Mouse (Mus musculus) liver, embryonic 14.5 days (tissue): Measurements from ENCODE around the gene Ptbp2. TPM values are rescaled to one million over a fixed set of nuclear protein-coding genes. Genes with fewer than 3 reads are reported as not detected.

Experiments
- ATAC-seq: fragments of 200-750 bp; cut with Nextera tagmentation; 2 replicates; pipeline ENCODE4 v1.8.0; 2017; ENCODE audit warnings: moderate number of reproducible peaks, mild to moderate bottlenecking, moderate library complexity; ENCODE audit not compliant: insufficient read depth
- DNase-seq, 3 experiments: peaks; one replicate each; pipeline ENCODE4 v3.0.0-alpha.2; 2012 to 2013; ENCODE audit warnings: low read depth in 3 of 3, low spot score in 3 of 3
- H3K27ac ChIP-seq: fragments of 300-500 bp; sonication (generic); 2 replicates; pipeline ENCODE4 v1.5.1; 2014; ENCODE audit warnings: moderate library complexity, mild to moderate bottlenecking, control low read depth, inconsistent platforms
- H3K27me3 ChIP-seq: fragments of 300-500 bp; sonication (generic); 2 replicates; pipeline ENCODE4 v1.6.1; 2014; ENCODE audit warnings: mild to moderate bottlenecking, low read length, moderate library complexity; ENCODE audit not compliant: control insufficient read depth, insufficient read depth
- H3K36me3 ChIP-seq: fragments of 300-500 bp; sonication (generic); replicated peaks from 2 replicates; pipeline ENCODE4 v1.6.1; 2014; ENCODE audit warnings: low read depth; ENCODE audit not compliant: control insufficient read depth, insufficient read depth
- H3K4me1 ChIP-seq, 2 experiments: fragments of 200-500 bp in 1 of 2; fragments of 300-500 bp in 1 of 2; sonication (generic) in 1 of 2; replicated peaks; 2 replicates each; pipeline ENCODE4 v1.6.1; 2012 to 2014; ENCODE audit warnings: antibody characterized with exemption in 1 of 2, inconsistent platforms in 1 of 2, low read length in 1 of 2; ENCODE audit not compliant: control insufficient read depth in 2 of 2, insufficient read depth in 2 of 2
- H3K4me2 ChIP-seq: fragments of 300-500 bp; sonication (generic); 2 replicates; pipeline ENCODE4 v1.6.1; 2014; ENCODE audit warnings: low read depth, mild to moderate bottlenecking, control low read depth, moderate library complexity
- H3K4me3 ChIP-seq, 2 experiments: fragments of 200-500 bp in 1 of 2; fragments of 300-500 bp in 1 of 2; sonication (generic) in 1 of 2; 2 replicates each; pipeline ENCODE4 v1.5.1; 2012 to 2014; ENCODE audit warnings: low read depth in 2 of 2, low read length in 2 of 2, mild to moderate bottlenecking in 2 of 2, control low read depth in 1 of 2, inconsistent platforms in 1 of 2, moderate library complexity in 1 of 2; ENCODE audit not compliant: insufficient read depth in 1 of 2
- H3K9ac ChIP-seq: fragments of 300-500 bp; sonication (generic); replicated peaks from 2 replicates; pipeline ENCODE4 v1.6.1; 2014; ENCODE audit warnings: mild to moderate bottlenecking, control low read depth, moderate library complexity
- H3K9me3 ChIP-seq: fragments of 300-500 bp; sonication (generic); 2 replicates; pipeline ENCODE4 v1.6.1; 2016; ENCODE audit warnings: low read length, mixed read lengths; ENCODE audit not compliant: control insufficient read depth
- CTCF ChIP-seq: IDR thresholded peaks from 2 replicates; pipeline ENCODE4 v1.5.1; 2016; ENCODE audit warnings: antibody characterized with exemption, low read depth, control low read depth
- EP300 ChIP-seq: IDR thresholded peaks from 2 replicates; pipeline ENCODE4 v1.6.1; 2016; ENCODE audit warnings: antibody characterized with exemption, low read depth
- WGBS: fragments of 180-500 bp; shearing (Covaris S2); extraction: QIAGEN DNeasy Blood & Tissue Kit; methylation state at CpG from one replicate; pipeline ENCODE4 v1.1.7; 2014; ENCODE audit not compliant: insufficient replicate concordance; 5-methylcytosine and 5-hydroxymethylcytosine counted together
- polyA plus RNA-seq, 2 experiments: library from polyadenylated mRNA; depleted of rRNA in 1 of 2; stranded (reverse) in 1 of 2; unstranded in 1 of 2; fragments of >200 nt; fragmentation: Nextera tagmentation in 1 of 2; extraction: Ambion mirVana in 1 of 2; gene quantifications; 2 replicates each; pipeline versions ENCODE4 v1.2.1 to v1.2.3; 2012 to 2014

Gene Ptbp2
- polyA plus RNA-seq (2012; rRNA removed) (7.8 and 9.6 TPM in 2 replicates), polyA plus RNA-seq (2014; fragmentation: Nextera tagmentation; extraction: Ambion mirVana) (6.3 and 6.4 TPM in 2 replicates)

GRCm38 (mm10) chr3:119784366-119784765 lies at the start of gene Ptbp2:
Gene Ptbp2 (minus strand): TSS chr3:119784466.
- Histone ChIP-seq H3K27me3 (no peaks in the 10 kb centered on the region), H3K4me3 (peak within 1 kb of the TSS; percentile 68 to 93), H3K4me1 (peaks cover 3 to 5% of the 10 kb centered on the region in 2 experiments; a peak in 3 of 4 replicates), H3K9ac (peak within 1 kb of the TSS; percentile 91), H3K9me3 (no peaks in the 10 kb centered on the region), H3K4me2 (peak within 1 kb of the TSS; percentile 69), H3K36me3 (no peaks in the 10 kb centered on the region), H3K27ac (no peak within 1 kb of the TSS)
- TF ChIP-seq EP300 (no peak), CTCF (no peak)
- ATAC-seq: no peak
- WGBS: 75% methylated on average over 4 of the region's 4 CpGs
- no peak for DNase-seq

DNA sequence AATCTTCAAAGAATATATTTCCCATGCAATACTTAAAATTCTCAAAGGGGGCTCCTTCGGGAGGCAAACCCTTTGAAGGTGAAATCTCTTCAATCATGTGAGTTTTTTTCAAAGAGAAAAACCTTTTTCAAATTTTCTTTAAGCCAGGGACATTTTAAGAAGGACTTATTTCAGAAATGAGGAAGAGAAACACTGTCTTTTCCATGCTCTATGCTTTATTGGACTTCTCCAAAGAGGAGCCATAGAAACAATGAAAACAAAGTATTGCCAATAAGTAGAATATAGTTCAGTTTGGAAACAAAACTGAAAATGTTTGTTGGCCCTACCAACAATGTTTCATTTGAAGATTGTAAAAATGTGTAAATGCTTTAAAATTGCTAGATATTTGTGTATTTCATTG lies 30.4 kb upstream of the Ptbp2 start:
- H3K4me1 ChIP-seq: no peaks in the 10 kb centered on the region
- 48% methylated on average over 1 of the region's 1 CpGs for WGBS

DNA sequence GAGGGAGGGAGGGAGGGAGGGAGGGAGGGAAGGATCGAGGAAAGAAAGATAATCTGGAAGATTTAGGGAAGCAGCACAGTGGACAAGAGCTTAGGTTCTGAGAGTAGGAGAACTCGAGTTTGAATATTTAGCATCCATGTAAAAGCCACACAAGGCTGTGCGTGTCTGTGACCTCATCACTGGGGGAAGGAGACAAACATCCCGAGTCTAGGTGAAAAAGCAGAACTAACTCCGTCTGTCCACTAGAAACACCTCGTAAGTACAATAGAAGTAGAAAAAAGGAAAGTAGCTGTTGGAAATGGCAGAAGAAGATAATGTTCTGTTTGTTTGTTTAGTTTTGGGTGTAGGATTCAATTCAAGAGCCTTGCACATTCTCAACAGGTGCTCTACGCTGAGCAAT lies 21.9 kb upstream of the Ptbp2 start:
- no peaks in the 10 kb centered on the region for H3K36me3 ChIP-seq
- no peaks in the 10 kb centered on the region for H3K9me3 ChIP-seq
- no peaks in the 10 kb centered on the region for H3K4me1 ChIP-seq
- no peak for ATAC-seq
- no peak overlapping the region for H3K27ac ChIP-seq
- WGBS: 18% methylated on average over 7 of the region's 7 CpGs
- H3K4me2 ChIP-seq: no peak overlapping the region
- no peaks in the 10 kb centered on the region for H3K27me3 ChIP-seq
- no peak for DNase-seq
- no peak for TF ChIP-seq CTCF
- no peak for TF ChIP-seq EP300
- no peak overlapping the region for H3K4me3 ChIP-seq
- H3K9ac ChIP-seq: no peak overlapping the region

More for the DNA sequence above, 30.4 kb upstream of the Ptbp2 start:
- DNase-seq: no peak
- TF ChIP-seq CTCF (no peak), EP300 (no peak)
- H3K4me3 ChIP-seq: no peak overlapping the region
- H3K9me3 ChIP-seq: no peaks in the 10 kb centered on the region
- ATAC-seq: no peak
- H3K9ac ChIP-seq: no peak overlapping the region
- H3K4me2 ChIP-seq: no peak overlapping the region
- no peak overlapping the region for H3K27ac ChIP-seq
- H3K36me3 ChIP-seq: no peaks in the 10 kb centered on the region
- no peaks in the 10 kb centered on the region for H3K27me3 ChIP-seq

DNA sequence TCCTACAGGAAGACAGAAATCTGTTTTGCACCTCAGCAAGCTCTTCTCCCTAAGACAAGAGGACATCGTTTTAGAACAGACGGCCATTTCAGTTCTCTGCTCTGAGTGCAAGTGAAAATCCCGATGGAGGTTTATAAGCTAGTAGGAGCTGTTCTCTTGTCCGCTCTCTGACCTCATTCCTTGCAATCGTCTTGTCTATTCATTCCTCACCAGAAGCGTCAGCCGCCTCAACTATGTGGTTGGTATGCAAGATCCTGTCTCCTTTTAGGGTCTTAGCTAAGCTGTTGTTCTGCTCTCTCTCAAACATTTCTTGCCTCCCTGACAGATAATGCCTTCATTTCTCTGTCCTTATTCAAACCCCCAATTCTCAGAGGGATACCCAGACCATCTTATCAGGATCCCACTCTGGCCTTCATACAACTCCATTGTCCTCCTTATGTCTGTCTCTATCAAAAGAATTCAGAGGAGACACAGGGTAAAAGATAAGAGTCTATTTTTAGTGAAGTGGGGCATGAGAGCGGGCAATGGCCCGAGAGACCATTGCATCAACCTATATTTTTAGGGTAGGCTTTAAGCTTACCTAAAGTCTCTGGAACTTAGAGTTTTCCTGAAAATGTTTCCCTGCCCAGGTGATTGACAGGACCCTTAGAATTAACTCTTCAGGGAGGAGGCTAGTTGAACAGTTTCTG lies 10.6 kb upstream of the Ptbp2 start:
- Histone ChIP-seq H3K36me3 (no peaks in the 10 kb centered on the region), H3K4me1 (no peaks in the 10 kb centered on the region), H3K27ac (no peak overlapping the region), H3K4me3 (no peak overlapping the region), H3K27me3 (no peaks in the 10 kb centered on the region), H3K4me2 (no peak overlapping the region), H3K9ac (no peak overlapping the region), H3K9me3 (no peaks in the 10 kb centered on the region)
- ATAC-seq (no peak), DNase-seq (no peak)
- TF ChIP-seq CTCF: no peak
- WGBS: 63% methylated on average over 9 of the region's 9 CpGs

- peaks cover 3 to 10% of the 10 kb centered on the region in 2 experiments; a peak in 3 of 4 replicates for H3K4me1 ChIP-seq
- TF ChIP-seq EP300 (no peak), CTCF (no peak)
- no peaks in the 10 kb centered on the region for H3K36me3 ChIP-seq
- H3K9ac ChIP-seq: peak overlapping the region; percentile 91
- H3K9me3 ChIP-seq: no peaks in the 10 kb centered on the region
- peak overlapping the region; percentile 56 for H3K27ac ChIP-seq
- under 1% methylated on average over 71 of the region's 89 CpGs for WGBS
- H3K4me3 ChIP-seq: peak overlapping the region; percentile 68 to 93
- no peaks in the 10 kb centered on the region for H3K27me3 ChIP-seq
- ATAC-seq (peak; percentile 87), DNase-seq (peak; percentile 51 to 57 (median 51))
- peak overlapping the region; percentile 69 for H3K4me2 ChIP-seq
Observed at GRCm38 (mm10) chr3:119782946-119783701, 1.1 kb downstream of the Ptbp2 start.
